Mouse (Mus musculus) cerebellum, postnatal 10 days (tissue): Measurements from ENCODE around the gene Zfp36.

ENCODE experiments used
- DNase-seq, 2 experiments: peaks; one replicate each; pipeline ENCODE4 v3.0.0; 2021; ENCODE audit warnings: mixed read lengths in 2 of 2

The Zfp36 gene

GRCm38 (mm10) chr7:28383606-28384005, 3.6 kb upstream of the Zfp36 start:
- no peak for DNase-seq

GRCm38 (mm10) chr7:28382981-28383396, 2.9 kb upstream of the Zfp36 start:
- no peak for DNase-seq

- DNase-seq, result no peak
Observed at GRCm38 (mm10) chr7:28382347-28382951, 2.4 kb upstream of the Zfp36 start.

- peak; percentile 43 to 55 for DNase-seq
Observed at GRCm38 (mm10) chr7:28381938-28382337, 1.9 kb upstream of the Zfp36 start.

- DNase-seq, result peak in 1 of 2 experiments; percentile 38
Observed at GRCm38 (mm10) chr7:28381017-28381790, 1.2 kb upstream of the Zfp36 start.

- DNase-seq, result peak; percentile 65 to 84
Observed at GRCm38 (mm10) chr7:28378769-28379651, 1.0 kb downstream of the Zfp36 start.

GRCm38 (mm10) chr7:28378066-28378690, 1.9 kb downstream of the Zfp36 start:
- peak in 1 of 2 experiments; percentile 34 for DNase-seq

GRCm38 (mm10) chr7:28377190-28378065, 2.6 kb downstream of the Zfp36 start:
- peak in 1 of 2 experiments; percentile 36 for DNase-seq

- DNase-seq, result peak; percentile 42 to 44
Observed at GRCm38 (mm10) chr7:28376011-28376771, 3.9 kb downstream of the Zfp36 start.

- peak; percentile 81 to 89 for DNase-seq
Observed at GRCm38 (mm10) chr7:28375176-28375921, 4.7 kb downstream of the Zfp36 start.

- DNase-seq, result no peak
Observed at GRCm38 (mm10) chr7:28374647-28375046, 5.4 kb downstream of the Zfp36 start.

- no peak for DNase-seq
Observed at GRCm38 (mm10) chr7:28373891-28374495, 6.1 kb downstream of the Zfp36 start.

GRCm38 (mm10) chr7:28373131-28373581, 6.9 kb downstream of the Zfp36 start:
- peak; percentile 86 to 90 for DNase-seq

GRCm38 (mm10) chr7:28372251-28373108, 7.6 kb downstream of the Zfp36 start, which contains the start of gene Plekhg2:
Gene Plekhg2, minus strand, starts transcription at chr7:28372599.
- peak; percentile 95 for DNase-seq

GRCm38 (mm10) chr7:28371514-28371989, 8.5 kb downstream of the Zfp36 start:
- peak; percentile 56 to 68 for DNase-seq

- no peak for DNase-seq
Observed at GRCm38 (mm10) chr7:28370977-28371513, 9.0 kb downstream of the Zfp36 start.

GRCm38 (mm10) chr7:28370051-28370450, 10.0 kb downstream of the Zfp36 start:
- no peak for DNase-seq
